Mouse (Mus musculus) intestine, embryonic 15.5 days (tissue): ENCODE measurements around the gene Tex11. TPM values are rescaled to one million over a fixed set of nuclear protein-coding genes. Genes with fewer than 3 reads are reported as not detected.

ENCODE experiments used
- ATAC-seq: fragments of 200-750 bp; cut with Nextera tagmentation; 2 replicates; pipeline ENCODE4 v1.8.0; 2017; ENCODE audit warnings: moderate TSS enrichment, moderate library complexity
- H3K27ac ChIP-seq: fragments of 300-500 bp; sonication (generic); 2 replicates; pipeline ENCODE4 v1.5.1; 2015; ENCODE audit warnings: mild to moderate bottlenecking, inconsistent platforms
- H3K27me3 ChIP-seq: fragments of 300-500 bp; sonication (generic); replicated peaks from 2 replicates; pipeline ENCODE4 v1.6.1; 2015; ENCODE audit warnings: inconsistent platforms
- H3K36me3 ChIP-seq: fragments of 300-500 bp; sonication (generic); 2 replicates; pipeline ENCODE4 v1.6.1; 2015; ENCODE audit warnings: inconsistent platforms
- H3K4me1 ChIP-seq: fragments of 300-500 bp; sonication (generic); replicated peaks from 2 replicates; pipeline ENCODE4 v1.6.1; 2015; ENCODE audit warnings: inconsistent platforms
- H3K4me2 ChIP-seq: fragments of 300-500 bp; sonication (generic); replicated peaks from 2 replicates; pipeline ENCODE4 v1.6.1; 2015; ENCODE audit warnings: mild to moderate bottlenecking, inconsistent platforms
- H3K4me3 ChIP-seq: fragments of 300-500 bp; sonication (generic); replicated peaks from 2 replicates; pipeline ENCODE4 v1.5.1; 2015; ENCODE audit warnings: inconsistent platforms
- H3K9ac ChIP-seq: fragments of 300-500 bp; sonication (generic); 2 replicates; pipeline ENCODE4 v1.6.1; 2015; ENCODE audit warnings: inconsistent platforms
- H3K9me3 ChIP-seq: fragments of 300-500 bp; sonication (generic); 2 replicates; pipeline ENCODE4 v1.6.1; 2016; ENCODE audit warnings: inconsistent platforms
- WGBS: fragments of 180-500 bp; shearing (Covaris S2); methylation state at CpG from one replicate; pipeline ENCODE4 v1.1.7; 2015; 5-methylcytosine and 5-hydroxymethylcytosine counted together
- polyA plus RNA-seq: library from polyadenylated mRNA; unstranded; fragments of >200 nt; fragmentation: Nextera tagmentation; extraction: Ambion mirVana; gene quantifications from 2 replicates; pipeline ENCODE4 v1.2.1, GENCODE M21; 2015

Gene Tex11
- polyA plus RNA-seq, 1 experiment from 2014 or later = 0.14 TPM

- H3K36me3 ChIP-seq = no peaks in the 10 kb centered on the region
- no peak for ATAC-seq
- H3K9me3 ChIP-seq = no peaks in the 10 kb centered on the region
- H3K9ac ChIP-seq = no peak overlapping the region
- no peak overlapping the region for H3K4me2 ChIP-seq
- H3K27me3 ChIP-seq = no peaks in the 10 kb centered on the region
- no peak overlapping the region for H3K4me3 ChIP-seq
- H3K4me1 ChIP-seq = no peaks in the 10 kb centered on the region
- H3K27ac ChIP-seq = no peak overlapping the region
- WGBS = 89% methylated on average over 8 of the region's 8 CpGs
Observed at GRCm38 (mm10) chrX:100814139-100814538, 245.3 kb downstream of the Tex11 start.

GRCm38 (mm10) chrX:100811129-100811528 lies 248.3 kb downstream of the Tex11 start:
- no peak overlapping the region for H3K27ac ChIP-seq
- H3K9ac ChIP-seq = no peak overlapping the region
- H3K4me3 ChIP-seq = no peak overlapping the region
- no peak overlapping the region for H3K4me2 ChIP-seq
- no peaks in the 10 kb centered on the region for H3K9me3 ChIP-seq
- H3K36me3 ChIP-seq = no peaks in the 10 kb centered on the region
- WGBS = 78% methylated on average over 4 of the region's 4 CpGs
- ATAC-seq = no peak
- H3K4me1 ChIP-seq = no peaks in the 10 kb centered on the region
- H3K27me3 ChIP-seq = no peaks in the 10 kb centered on the region

- Histone ChIP-seq H3K4me1 (0 out of 2 replicates have a peak, but pooled peaks cover 2% of the 10 kb centered on the region), H3K27me3 (no peaks in the 10 kb centered on the region), H3K4me3 (no peak overlapping the region), H3K9me3 (no peaks in the 10 kb centered on the region), H3K27ac (peak overlapping the region; percentile 32; the same call in 1 of the 2 replicates), H3K36me3 (no peaks in the 10 kb centered on the region), H3K9ac (no peak overlapping the region), H3K4me2 (no peak overlapping the region)
- 53% methylated on average over 6 of the region's 6 CpGs for WGBS
- ATAC-seq = peak; percentile 70
Observed at GRCm38 (mm10) chrX:100802034-100802433, 257.4 kb downstream of the Tex11 start.

- no peak overlapping the region for H3K4me2 ChIP-seq
- no peaks in the 10 kb centered on the region for H3K9me3 ChIP-seq
- H3K4me3 ChIP-seq = no peak overlapping the region
- H3K4me1 ChIP-seq = 0 out of 2 replicates have a peak, but pooled peaks cover 2% of the 10 kb centered on the region
- H3K27ac ChIP-seq = no peak overlapping the region
- no peak for ATAC-seq
- no peaks in the 10 kb centered on the region for H3K27me3 ChIP-seq
- no peak overlapping the region for H3K9ac ChIP-seq
- WGBS = 37% methylated on average over 2 of the region's 2 CpGs
- no peaks in the 10 kb centered on the region for H3K36me3 ChIP-seq
Observed at GRCm38 (mm10) chrX:100800643-100801042, 258.8 kb downstream of the Tex11 start.

GRCm38 (mm10) chrX:100797851-100798527 lies 261.5 kb downstream of the Tex11 start:
- no peaks in the 10 kb centered on the region for H3K36me3 ChIP-seq
- no peak overlapping the region for H3K4me3 ChIP-seq
- no peak overlapping the region for H3K4me2 ChIP-seq
- peak; percentile 68 for ATAC-seq
- H3K27ac ChIP-seq = peak overlapping the region; percentile 48
- H3K9me3 ChIP-seq = no peaks in the 10 kb centered on the region
- WGBS = 71% methylated on average over 7 of the region's 7 CpGs
- 0 out of 2 replicates have a peak, but pooled peaks cover 2% of the 10 kb centered on the region for H3K4me1 ChIP-seq
- H3K9ac ChIP-seq = no peak overlapping the region
- no peaks in the 10 kb centered on the region for H3K27me3 ChIP-seq

GRCm38 (mm10) chrX:100797370-100797769 lies 262.1 kb downstream of the Tex11 start:
- 60% methylated on average over 4 of the region's 4 CpGs for WGBS
- H3K4me2 ChIP-seq = no peak overlapping the region
- H3K27ac ChIP-seq = peak overlapping the region; percentile 72
- H3K9ac ChIP-seq = no peak overlapping the region
- peak; percentile 73 for ATAC-seq
- no peaks in the 10 kb centered on the region for H3K27me3 ChIP-seq
- H3K36me3 ChIP-seq = no peaks in the 10 kb centered on the region
- H3K9me3 ChIP-seq = no peaks in the 10 kb centered on the region
- 0 out of 2 replicates have a peak, but pooled peaks cover 2% of the 10 kb centered on the region for H3K4me1 ChIP-seq
- H3K4me3 ChIP-seq = no peak overlapping the region

- peak; percentile 82 for ATAC-seq
- H3K4me1 ChIP-seq = 0 out of 2 replicates have a peak, but pooled peaks cover 2% of the 10 kb centered on the region
- no peak overlapping the region for H3K4me3 ChIP-seq
- H3K9me3 ChIP-seq = no peaks in the 10 kb centered on the region
- WGBS = 68% methylated on average over 3 of the region's 3 CpGs
- H3K4me2 ChIP-seq = no peak overlapping the region
- H3K36me3 ChIP-seq = no peaks in the 10 kb centered on the region
- H3K27me3 ChIP-seq = no peaks in the 10 kb centered on the region
- peak overlapping the region; percentile 72 for H3K27ac ChIP-seq
- no peak overlapping the region for H3K9ac ChIP-seq
Observed at GRCm38 (mm10) chrX:100796741-100797090, 262.8 kb downstream of the Tex11 start.

- no peaks in the 10 kb centered on the region for H3K27me3 ChIP-seq
- 0 out of 2 replicates have a peak, but pooled peaks have one; percentile 3 for ATAC-seq
- no peak overlapping the region for H3K4me3 ChIP-seq
- no peak overlapping the region for H3K9ac ChIP-seq
- peak overlapping the region; percentile 72 for H3K27ac ChIP-seq
- no peak overlapping the region for H3K4me2 ChIP-seq
- 59% methylated on average over 6 of the region's 6 CpGs for WGBS
- no peaks in the 10 kb centered on the region for H3K36me3 ChIP-seq
- no peaks in the 10 kb centered on the region for H3K9me3 ChIP-seq
- 0 out of 2 replicates have a peak, but pooled peaks cover 2% of the 10 kb centered on the region for H3K4me1 ChIP-seq
Observed at GRCm38 (mm10) chrX:100796041-100796740, 263.3 kb downstream of the Tex11 start.

- 74% methylated on average over 4 of the region's 4 CpGs for WGBS
- Histone ChIP-seq H3K4me1 (no peaks in the 10 kb centered on the region), H3K9ac (no peak overlapping the region), H3K9me3 (no peaks in the 10 kb centered on the region), H3K4me2 (no peak overlapping the region), H3K27me3 (no peaks in the 10 kb centered on the region), H3K4me3 (no peak overlapping the region), H3K27ac (no peak overlapping the region), H3K36me3 (no peaks in the 10 kb centered on the region)
- no peak for ATAC-seq
Observed at GRCm38 (mm10) chrX:100789322-100789721, 270.1 kb downstream of the Tex11 start.

Other genes starting within 250 kb of the Tex11 start
- gene Slc7a3, start 26.4 kb upstream of the Tex11 start, polyA plus RNA-seq = 1.5 and 1.6 TPM in 2 replicates
- 50.6 and 51.1 TPM in 2 replicates for gene Snx12, start 162.9 kb upstream of the Tex11 start, polyA plus RNA-seq
- 1.6 and 1.9 TPM in 2 replicates for gene Foxo4, start 194.9 kb upstream of the Tex11 start, polyA plus RNA-seq
- gene Gm614, start 204.3 kb upstream of the Tex11 start, polyA plus RNA-seq = not detected in 2 replicates
- 12.5 and 12.8 TPM in 2 replicates for gene Il2rg, start 208.6 kb upstream of the Tex11 start, polyA plus RNA-seq
- not detected in 2 replicates for gene Gm20489, start 209.4 kb upstream of the Tex11 start, polyA plus RNA-seq
- gene Med12, start 214.4 kb upstream of the Tex11 start, polyA plus RNA-seq = 22.8 and 25.3 TPM in 2 replicates
- 4.4 and 4.8 TPM in 2 replicates for gene Nlgn3, start 239.5 kb upstream of the Tex11 start, polyA plus RNA-seq